Mouse (Mus musculus) right cerebral cortex, adult 2 months (tissue): ENCODE measurements around the gene Bcl2a1b.
"Not testable (repeated sequence)": the region's sequence is repeated elsewhere in the genome, so short reads cannot be mapped to it uniquely, and the experiment has no call there.

Experiments
- DNase-seq, 2 experiments: peaks; one replicate each; pipeline ENCODE4 v3.0.0; 2021 to 2022; ENCODE audit warnings: low spot score in 2 of 2

Gene Bcl2a1b

DNA sequence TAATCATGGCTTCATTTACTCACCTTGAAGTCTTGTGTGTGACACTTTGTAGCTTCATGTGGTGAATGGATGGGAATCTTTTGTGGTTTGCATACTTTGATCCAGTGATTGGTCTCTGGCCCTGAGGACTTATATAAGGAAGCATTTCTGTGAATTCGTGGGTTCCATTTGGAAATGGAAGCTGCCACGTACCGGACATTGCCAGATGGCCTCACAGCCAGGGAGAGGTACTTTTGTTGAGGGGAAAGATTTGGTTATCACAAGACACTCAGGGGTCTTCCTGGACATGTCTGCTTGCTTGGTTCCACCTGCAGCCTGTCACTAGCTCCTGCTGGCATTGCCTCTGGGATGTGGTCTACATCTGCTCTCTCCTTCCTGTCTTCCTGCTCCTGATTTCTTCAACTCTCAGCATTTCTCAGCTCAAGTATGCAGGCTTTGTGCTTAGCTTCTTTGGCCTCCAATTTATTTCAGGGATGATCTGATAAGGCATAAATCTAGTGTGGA, 41.6 kb downstream of the Bcl2a1b start:
- not testable (repeated sequence) for DNase-seq

DNA sequence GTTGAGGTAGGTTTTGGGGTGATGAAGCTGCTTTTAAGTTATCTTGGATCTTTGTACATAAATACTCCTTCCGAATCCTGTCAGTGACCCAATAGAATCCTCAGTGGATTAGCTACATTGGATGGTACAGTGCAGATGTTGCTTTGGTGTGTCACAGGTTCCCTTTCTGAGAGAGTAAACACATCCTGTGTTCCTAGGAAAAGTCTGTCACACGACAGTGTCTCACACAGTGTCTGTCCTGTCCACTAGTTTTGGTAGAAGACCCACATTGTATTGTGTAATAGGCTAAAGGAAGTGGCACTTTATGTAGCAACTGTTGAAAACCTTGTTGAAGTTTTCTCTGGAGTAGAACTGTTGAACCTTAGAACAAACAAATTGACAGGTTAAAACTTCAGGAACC, 54.4 kb downstream of the Bcl2a1b start:
- DNase-seq: no peak

DNA sequence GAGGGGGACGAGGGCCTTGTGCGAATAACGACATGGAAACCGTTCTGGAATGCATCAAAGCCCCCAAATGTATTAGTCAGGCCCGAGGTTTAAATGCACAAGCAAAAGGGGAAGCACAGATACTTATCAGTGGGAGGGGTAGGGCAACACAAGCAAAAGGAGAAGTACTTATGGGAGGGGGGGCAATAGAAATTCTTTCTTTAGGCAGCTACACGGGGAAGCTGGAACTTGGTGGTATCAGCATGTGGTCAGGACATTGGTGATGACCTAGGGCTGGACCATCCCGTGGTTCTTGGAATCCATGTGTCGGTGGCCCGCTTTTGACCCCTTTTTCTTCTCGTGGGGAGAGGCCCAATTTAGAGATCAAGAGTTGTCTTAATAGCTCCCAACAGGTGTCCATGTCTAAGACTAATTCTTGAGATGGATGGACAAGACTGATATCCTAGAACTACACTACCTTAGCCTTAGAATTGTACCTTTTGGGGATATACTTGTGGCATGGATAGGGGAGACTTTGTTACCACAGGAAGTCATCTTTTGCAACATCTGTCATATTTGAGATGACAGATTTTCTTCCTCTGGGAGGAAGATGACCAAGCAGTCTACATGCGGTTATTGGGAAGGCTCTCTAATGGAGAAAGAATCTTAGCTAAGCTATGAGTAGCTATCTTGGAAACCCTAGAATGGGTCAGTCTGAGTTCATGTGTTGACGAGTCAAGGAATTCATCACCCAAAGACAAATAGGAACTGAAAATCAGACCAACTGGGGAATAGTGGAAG, 57.7 kb downstream of the Bcl2a1b start:
- DNase-seq: no peak
